Mouse (Mus musculus) kidney, embryonic 15.5 days (tissue): ENCODE results near the gene Jdp2. TPM values are rescaled to one million over a fixed set of nuclear protein-coding genes. Genes with fewer than 3 reads are reported as not detected.

Experiments used
- ATAC-seq: fragments of 200-750 bp; cut with Nextera tagmentation; replicated peaks from 2 replicates; pipeline ENCODE4 v1.8.0; 2017; ENCODE audit warnings: moderate TSS enrichment; ENCODE audit not compliant: low FRiP score
- H3K27ac ChIP-seq: fragments of 300-500 bp; sonication (generic); 2 replicates; pipeline ENCODE4 v1.5.1; 2015; ENCODE audit warnings: mild to moderate bottlenecking, inconsistent platforms
- H3K27me3 ChIP-seq: fragments of 300-500 bp; sonication (generic); 2 replicates; pipeline ENCODE4 v1.6.1; 2015; ENCODE audit warnings: inconsistent platforms
- H3K36me3 ChIP-seq: fragments of 300-500 bp; sonication (generic); 2 replicates; pipeline ENCODE4 v1.6.1; 2015; ENCODE audit warnings: inconsistent platforms
- H3K4me1 ChIP-seq: fragments of 300-500 bp; sonication (generic); 2 replicates; pipeline ENCODE4 v1.6.1; 2015; ENCODE audit warnings: inconsistent platforms
- H3K4me2 ChIP-seq: fragments of 300-500 bp; sonication (generic); 2 replicates; pipeline ENCODE4 v1.6.1; 2015; ENCODE audit warnings: moderate library complexity, mild to moderate bottlenecking, inconsistent platforms
- H3K4me3 ChIP-seq: fragments of 300-500 bp; sonication (generic); replicated peaks from 2 replicates; pipeline ENCODE4 v1.5.1; 2015; ENCODE audit warnings: mild to moderate bottlenecking, inconsistent platforms
- H3K9ac ChIP-seq: fragments of 300-500 bp; sonication (generic); 2 replicates; pipeline ENCODE4 v1.6.1; 2015; ENCODE audit warnings: mild to moderate bottlenecking, inconsistent platforms
- H3K9me3 ChIP-seq: fragments of 300-500 bp; sonication (generic); replicated peaks from 2 replicates; pipeline ENCODE4 v1.6.1; 2016; ENCODE audit warnings: inconsistent platforms
- whole genome bisulfite sequencing: fragments of 180-500 bp; shearing (Covaris S2); methylation state at CpG from one replicate; pipeline ENCODE4 v1.1.7; 2015; ENCODE audit warnings: mixed read lengths; 5-methylcytosine and 5-hydroxymethylcytosine counted together
- polyA plus RNA-seq: library from polyadenylated mRNA; unstranded; fragments of >200 nt; fragmentation: Nextera tagmentation; extraction: Ambion mirVana; gene quantifications from 2 replicates; pipeline ENCODE4 v1.2.1, GENCODE M21; 2015

The Jdp2 gene
- polyA plus RNA-seq, 1 experiment from 2014 or later = 0.61 TPM

- no peak overlapping the region for H3K4me3 ChIP-seq
- H3K4me1 ChIP-seq = peaks cover 34% of the 10 kb centered on the region
- no peak for ATAC-seq
- no peaks in the 10 kb centered on the region for H3K9me3 ChIP-seq
- no peak overlapping the region for H3K9ac ChIP-seq
- H3K27me3 ChIP-seq = no peaks in the 10 kb centered on the region
- H3K4me2 ChIP-seq = no peak overlapping the region
- 80% methylated on average over 6 of the region's 6 CpGs for WGBS
- no peak overlapping the region for H3K27ac ChIP-seq
- H3K36me3 ChIP-seq = peaks cover 4% of the 10 kb centered on the region; the same call in 1 of the 2 replicates
Observed at GRCm38 (mm10) chr12:85621027-85621426, 22.2 kb downstream of the Jdp2 start.

DNA sequence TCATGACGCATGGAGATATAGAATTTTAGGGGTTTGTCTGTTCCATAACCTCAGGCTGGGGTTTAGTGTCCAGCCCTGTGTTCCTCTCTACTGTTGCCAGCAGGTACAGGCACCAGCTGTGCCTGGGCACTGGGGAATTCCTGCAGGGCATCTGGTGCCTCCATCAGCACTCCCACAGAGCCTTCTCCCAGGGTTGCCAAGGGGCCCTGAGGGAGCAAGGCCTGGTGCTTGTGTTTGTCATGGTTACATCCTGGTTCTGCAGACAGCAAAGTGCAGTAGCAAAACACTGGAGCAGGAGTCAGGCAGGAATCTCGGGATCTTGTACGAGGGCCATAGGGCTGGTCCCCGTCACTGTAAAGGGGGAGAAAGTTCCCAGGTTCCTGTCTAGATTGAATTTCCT is 22.8 kb downstream of the Jdp2 start:
- no peak overlapping the region for H3K9ac ChIP-seq
- no peak for ATAC-seq
- no peak overlapping the region for H3K27ac ChIP-seq
- H3K27me3 ChIP-seq = no peaks in the 10 kb centered on the region
- no peak overlapping the region for H3K4me2 ChIP-seq
- WGBS = 86% methylated on average over 4 of the region's 4 CpGs
- H3K4me3 ChIP-seq = no peak overlapping the region
- H3K9me3 ChIP-seq = no peaks in the 10 kb centered on the region
- H3K4me1 ChIP-seq = peaks cover 37% of the 10 kb centered on the region
- peaks cover 4% of the 10 kb centered on the region; the same call in 1 of the 2 replicates for H3K36me3 ChIP-seq

GRCm38 (mm10) chr12:85623711-85624110 is 24.9 kb downstream of the Jdp2 start:
- no peak overlapping the region for H3K9ac ChIP-seq
- no peak overlapping the region for H3K27ac ChIP-seq
- H3K36me3 ChIP-seq = no peaks in the 10 kb centered on the region
- H3K9me3 ChIP-seq = no peaks in the 10 kb centered on the region
- WGBS = 36% methylated on average over 3 of the region's 3 CpGs
- H3K27me3 ChIP-seq = no peaks in the 10 kb centered on the region
- H3K4me3 ChIP-seq = no peak overlapping the region
- H3K4me1 ChIP-seq = peaks cover 37% of the 10 kb centered on the region
- ATAC-seq = no peak
- H3K4me2 ChIP-seq = no peak overlapping the region

GRCm38 (mm10) chr12:85624652-85625051 is 25.8 kb downstream of the Jdp2 start:
- H3K4me1 ChIP-seq = peaks cover 35% of the 10 kb centered on the region
- H3K27ac ChIP-seq = no peak overlapping the region
- H3K4me2 ChIP-seq = no peak overlapping the region
- no peak overlapping the region for H3K4me3 ChIP-seq
- H3K36me3 ChIP-seq = no peaks in the 10 kb centered on the region
- 76% methylated on average over 7 of the region's 7 CpGs for WGBS
- no peak overlapping the region for H3K9ac ChIP-seq
- H3K9me3 ChIP-seq = no peaks in the 10 kb centered on the region
- H3K27me3 ChIP-seq = no peaks in the 10 kb centered on the region
- no peak for ATAC-seq

DNA sequence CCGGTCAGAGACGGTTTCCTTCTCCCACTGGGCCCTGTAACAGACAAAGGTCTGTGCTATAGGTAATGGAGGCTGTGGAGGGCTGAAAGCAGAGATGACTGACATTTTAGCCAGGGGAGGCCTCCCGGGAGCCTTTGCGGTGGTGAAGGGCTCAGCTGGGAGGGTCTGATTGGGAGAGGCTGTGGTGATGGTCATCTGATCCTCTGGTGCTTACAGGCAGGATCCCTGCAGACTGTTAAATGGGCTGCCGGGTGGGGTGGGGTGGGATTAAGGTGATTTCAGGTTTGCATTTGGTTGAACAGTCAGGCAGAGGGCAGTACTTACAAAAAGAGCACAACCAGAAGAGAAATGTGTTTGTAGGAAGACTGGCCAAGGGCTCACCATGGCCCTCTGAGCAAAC is 27.0 kb downstream of the Jdp2 start:
- 35% methylated on average over 5 of the region's 5 CpGs for WGBS

DNA sequence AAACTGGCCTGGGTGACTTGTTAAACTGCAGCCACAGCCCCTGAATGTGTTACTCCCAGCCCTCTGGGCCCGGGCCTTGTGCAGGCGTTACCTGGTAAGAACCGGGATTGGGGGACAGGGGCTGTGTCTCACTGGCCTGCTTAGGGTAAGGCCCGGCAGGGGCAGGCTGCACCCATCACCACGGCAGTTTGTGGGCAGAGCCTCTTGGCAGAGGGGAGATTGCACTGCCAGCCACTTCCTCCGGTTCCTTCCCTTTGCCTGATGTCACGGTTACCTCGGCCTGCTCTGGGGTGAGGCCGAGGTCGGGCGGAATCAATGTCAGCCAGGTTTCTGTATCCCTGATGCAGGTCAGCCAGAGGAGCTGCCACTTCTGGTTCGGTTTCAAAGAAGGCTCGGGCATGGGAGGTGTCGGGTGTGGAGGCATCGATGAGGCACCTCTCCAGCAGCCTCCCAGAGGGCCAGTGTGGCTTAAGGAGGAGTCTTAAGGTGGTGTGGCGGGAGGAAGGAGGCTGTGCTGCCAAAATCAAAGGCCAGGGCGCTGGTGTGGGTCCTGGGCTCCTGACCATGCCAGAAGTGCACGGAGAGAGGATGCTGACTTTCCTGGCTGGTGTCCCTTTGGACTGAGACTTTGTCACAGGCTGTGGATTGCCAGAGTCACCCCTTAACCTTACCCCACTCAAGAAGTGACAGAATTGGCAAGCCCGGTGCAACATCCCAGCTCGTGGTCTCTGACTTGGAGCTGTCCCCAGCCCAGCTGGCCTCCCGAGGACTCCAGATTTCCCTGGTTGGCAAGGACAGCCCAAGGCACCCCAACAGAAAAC is 31.0 kb downstream of the Jdp2 start:
- H3K4me3 ChIP-seq = no peak overlapping the region
- WGBS = 56% methylated on average over 21 of the region's 21 CpGs
- H3K4me2 ChIP-seq = no peak overlapping the region
- H3K27me3 ChIP-seq = no peaks in the 10 kb centered on the region
- H3K4me1 ChIP-seq = peaks cover 22% of the 10 kb centered on the region
- ATAC-seq = no peak
- no peaks in the 10 kb centered on the region for H3K9me3 ChIP-seq
- no peak overlapping the region for H3K9ac ChIP-seq
- no peak overlapping the region for H3K27ac ChIP-seq
- peaks cover 10% of the 10 kb centered on the region for H3K36me3 ChIP-seq

More for the DNA sequence above, 27.0 kb downstream of the Jdp2 start:
- no peak for ATAC-seq
- H3K9me3 ChIP-seq = no peaks in the 10 kb centered on the region
- no peaks in the 10 kb centered on the region for H3K27me3 ChIP-seq
- no peak overlapping the region for H3K9ac ChIP-seq
- peaks cover 35% of the 10 kb centered on the region for H3K4me1 ChIP-seq
- H3K4me3 ChIP-seq = no peak overlapping the region
- no peak overlapping the region for H3K27ac ChIP-seq
- no peaks in the 10 kb centered on the region for H3K36me3 ChIP-seq
- H3K4me2 ChIP-seq = no peak overlapping the region

GRCm38 (mm10) chr12:85631196-85631595 is 32.4 kb downstream of the Jdp2 start:
- peaks cover 10% of the 10 kb centered on the region for H3K36me3 ChIP-seq
- H3K4me3 ChIP-seq = no peak overlapping the region
- WGBS = 63% methylated on average over 4 of the region's 4 CpGs
- no peaks in the 10 kb centered on the region for H3K9me3 ChIP-seq
- H3K4me1 ChIP-seq = peaks cover 15% of the 10 kb centered on the region
- H3K27ac ChIP-seq = no peak overlapping the region
- no peak for ATAC-seq
- H3K4me2 ChIP-seq = no peak overlapping the region
- H3K9ac ChIP-seq = no peak overlapping the region
- H3K27me3 ChIP-seq = no peaks in the 10 kb centered on the region

GRCm38 (mm10) chr12:85632321-85632720 is 33.5 kb downstream of the Jdp2 start:
- 93% methylated on average over 10 of the region's 10 CpGs for WGBS
- Histone ChIP-seq H3K9ac (no peak overlapping the region), H3K4me3 (no peak overlapping the region), H3K4me2 (no peak overlapping the region), H3K4me1 (peaks cover 14% of the 10 kb centered on the region), H3K9me3 (no peaks in the 10 kb centered on the region), H3K27ac (no peak overlapping the region), H3K27me3 (no peaks in the 10 kb centered on the region), H3K36me3 (peaks cover 10% of the 10 kb centered on the region)
- no peak for ATAC-seq

- no peaks in the 10 kb centered on the region for H3K27me3 ChIP-seq
- H3K4me2 ChIP-seq = no peak overlapping the region
- no peak overlapping the region for H3K4me3 ChIP-seq
- no peak overlapping the region for H3K27ac ChIP-seq
- ATAC-seq = no peak
- H3K36me3 ChIP-seq = peaks cover 14% of the 10 kb centered on the region; the same call in 1 of the 2 replicates
- no peaks in the 10 kb centered on the region for H3K9me3 ChIP-seq
- 62% methylated on average over 9 of the region's 9 CpGs for WGBS
- peaks cover 21% of the 10 kb centered on the region for H3K4me1 ChIP-seq
- H3K9ac ChIP-seq = no peak overlapping the region
Observed at GRCm38 (mm10) chr12:85637932-85638331, 39.1 kb downstream of the Jdp2 start.

GRCm38 (mm10) chr12:85638541-85639325 is 39.9 kb downstream of the Jdp2 start:
- H3K4me3 ChIP-seq = no peak overlapping the region
- H3K9ac ChIP-seq = no peak overlapping the region
- peaks cover 13% of the 10 kb centered on the region; the same call in 1 of the 2 replicates for H3K36me3 ChIP-seq
- H3K27me3 ChIP-seq = no peaks in the 10 kb centered on the region
- H3K27ac ChIP-seq = no peak overlapping the region
- 81% methylated on average over 20 of the region's 20 CpGs for WGBS
- H3K4me2 ChIP-seq = no peak overlapping the region
- ATAC-seq = no peak
- no peaks in the 10 kb centered on the region for H3K9me3 ChIP-seq
- H3K4me1 ChIP-seq = peaks cover 24% of the 10 kb centered on the region

- no peak for ATAC-seq
- Histone ChIP-seq H3K36me3 (peaks cover 9% of the 10 kb centered on the region; the same call in 1 of the 2 replicates), H3K27me3 (no peaks in the 10 kb centered on the region), H3K27ac (no peak overlapping the region), H3K9ac (no peak overlapping the region), H3K4me3 (no peak overlapping the region), H3K4me2 (no peak overlapping the region), H3K9me3 (no peaks in the 10 kb centered on the region), H3K4me1 (peaks cover 26% of the 10 kb centered on the region)
- 81% methylated on average over 12 of the region's 12 CpGs for WGBS
Observed at GRCm38 (mm10) chr12:85639326-85640008, 40.6 kb downstream of the Jdp2 start.
